Mouse (Mus musculus) heart, embryonic 15.5 days (tissue): ENCODE results near the gene Gm5741. TPM values are rescaled to one million over a fixed set of nuclear protein-coding genes. Genes with fewer than 3 reads are reported as not detected.
A peak's percentile ranks its signal among the peaks of the same experiment; 100 is the strongest.

ENCODE experiments used
- ATAC-seq: fragments of 200-750 bp; cut with Nextera tagmentation; replicated peaks from 2 replicates; pipeline ENCODE4 v1.8.0; 2017; ENCODE audit warnings: low read depth, moderate TSS enrichment; ENCODE audit not compliant: insufficient number of reproducible peaks, insufficient read depth, low FRiP score
- H3K27ac ChIP-seq: fragments of 300-500 bp; sonication (generic); 2 replicates; pipeline ENCODE4 v1.5.1; 2015; ENCODE audit warnings: mild to moderate bottlenecking, inconsistent platforms
- H3K27me3 ChIP-seq: fragments of 300-500 bp; sonication (generic); 2 replicates; pipeline ENCODE4 v1.6.1; 2015; ENCODE audit warnings: inconsistent platforms
- H3K36me3 ChIP-seq: fragments of 300-500 bp; sonication (generic); 2 replicates; pipeline ENCODE4 v1.6.1; 2015; ENCODE audit warnings: mild to moderate bottlenecking, inconsistent platforms
- H3K4me1 ChIP-seq: fragments of 300-500 bp; sonication (generic); replicated peaks from 2 replicates; pipeline ENCODE4 v1.6.1; 2015; ENCODE audit warnings: inconsistent platforms
- H3K4me2 ChIP-seq: fragments of 300-500 bp; sonication (generic); 2 replicates; pipeline ENCODE4 v1.6.1; 2015; ENCODE audit warnings: inconsistent platforms, mild to moderate bottlenecking, moderate library complexity
- H3K4me3 ChIP-seq: fragments of 300-500 bp; sonication (generic); 2 replicates; pipeline ENCODE4 v1.5.1; 2015; ENCODE audit warnings: mild to moderate bottlenecking, inconsistent platforms
- H3K9ac ChIP-seq: fragments of 300-500 bp; sonication (generic); 2 replicates; pipeline ENCODE4 v1.6.1; 2015; ENCODE audit warnings: mild to moderate bottlenecking, inconsistent platforms
- H3K9me3 ChIP-seq: fragments of 300-500 bp; sonication (generic); replicated peaks from 2 replicates; pipeline ENCODE4 v1.6.1; 2016; ENCODE audit warnings: inconsistent platforms
- WGBS: fragments of 180-500 bp; shearing (Covaris S2); methylation state at CpG from one replicate; pipeline ENCODE4 v1.1.7; 2015; ENCODE audit warnings: mixed read lengths; 5-methylcytosine and 5-hydroxymethylcytosine counted together
- microRNA-seq: library from miRNA; unstranded; fragments of <30 nt; microRNA quantifications from one replicate; pipeline ENCODE4, GENCODE M21; 2016
- polyA plus RNA-seq: library from polyadenylated mRNA; unstranded; fragments of >200 nt; fragmentation: Nextera tagmentation; extraction: Ambion mirVana; gene quantifications from 2 replicates; pipeline ENCODE4 v1.2.1, GENCODE M21; 2015

The Gm5741 gene
- polyA plus RNA-seq, 1 experiment from 2014 or later: not detected

DNA sequence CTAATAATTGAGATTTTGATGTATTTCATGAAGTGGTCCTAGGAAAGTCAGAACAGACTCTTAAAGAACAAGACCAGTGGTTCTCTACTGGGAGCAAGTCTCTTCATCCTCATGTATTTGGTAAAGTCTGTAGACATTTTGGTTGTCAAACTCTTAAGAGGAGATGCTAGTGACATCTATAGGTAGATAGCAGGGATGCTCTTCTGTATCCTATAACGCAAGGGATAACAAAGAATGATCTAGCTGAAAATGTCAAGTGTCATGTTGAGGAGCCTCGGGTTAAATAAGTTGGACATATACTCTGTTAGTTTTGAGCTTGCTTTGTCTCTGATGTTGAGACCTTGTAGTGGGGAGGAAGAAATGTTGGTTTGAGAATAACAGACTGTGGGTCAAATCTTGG, 39.9 kb downstream of the Gm5741 start:
- Histone ChIP-seq H3K9me3 (no peaks in the 10 kb centered on the region), H3K36me3 (peaks cover 46% of the 10 kb centered on the region), H3K9ac (peak overlapping the region; percentile 95), H3K4me1 (peaks cover 41% of the 10 kb centered on the region), H3K4me3 (peak overlapping the region; percentile 77), H3K27ac (no peak overlapping the region), H3K4me2 (peak overlapping the region; percentile 87), H3K27me3 (no peaks in the 10 kb centered on the region)
- ATAC-seq: no peak
- WGBS: 20% methylated on average over 2 of the region's 2 CpGs

DNA sequence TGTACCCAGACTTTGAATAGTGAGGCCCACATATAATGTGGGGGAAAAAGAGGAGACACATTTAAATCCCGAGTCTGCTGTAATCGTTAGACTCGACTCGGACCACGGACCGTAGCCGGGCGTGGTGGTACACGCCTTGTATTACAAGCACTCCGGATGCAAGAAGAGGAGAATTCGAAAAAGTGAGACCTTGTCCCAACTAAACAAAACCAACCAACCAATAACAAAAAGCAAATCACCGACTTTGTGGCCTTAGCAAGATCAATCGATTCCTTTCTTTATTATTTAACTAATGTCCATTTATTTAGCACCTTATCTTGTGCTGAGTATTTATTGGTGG, 40.3 kb downstream of the Gm5741 start:
- Histone ChIP-seq H3K4me3 (peak overlapping the region; percentile 77), H3K9me3 (no peaks in the 10 kb centered on the region), H3K4me1 (peaks cover 41% of the 10 kb centered on the region), H3K36me3 (peaks cover 44% of the 10 kb centered on the region), H3K9ac (peak overlapping the region; percentile 95), H3K4me2 (peak overlapping the region; percentile 87), H3K27me3 (no peaks in the 10 kb centered on the region), H3K27ac (peak overlapping the region; percentile 89)
- under 1% methylated on average over 13 of the region's 13 CpGs for WGBS
- ATAC-seq: no peak

DNA sequence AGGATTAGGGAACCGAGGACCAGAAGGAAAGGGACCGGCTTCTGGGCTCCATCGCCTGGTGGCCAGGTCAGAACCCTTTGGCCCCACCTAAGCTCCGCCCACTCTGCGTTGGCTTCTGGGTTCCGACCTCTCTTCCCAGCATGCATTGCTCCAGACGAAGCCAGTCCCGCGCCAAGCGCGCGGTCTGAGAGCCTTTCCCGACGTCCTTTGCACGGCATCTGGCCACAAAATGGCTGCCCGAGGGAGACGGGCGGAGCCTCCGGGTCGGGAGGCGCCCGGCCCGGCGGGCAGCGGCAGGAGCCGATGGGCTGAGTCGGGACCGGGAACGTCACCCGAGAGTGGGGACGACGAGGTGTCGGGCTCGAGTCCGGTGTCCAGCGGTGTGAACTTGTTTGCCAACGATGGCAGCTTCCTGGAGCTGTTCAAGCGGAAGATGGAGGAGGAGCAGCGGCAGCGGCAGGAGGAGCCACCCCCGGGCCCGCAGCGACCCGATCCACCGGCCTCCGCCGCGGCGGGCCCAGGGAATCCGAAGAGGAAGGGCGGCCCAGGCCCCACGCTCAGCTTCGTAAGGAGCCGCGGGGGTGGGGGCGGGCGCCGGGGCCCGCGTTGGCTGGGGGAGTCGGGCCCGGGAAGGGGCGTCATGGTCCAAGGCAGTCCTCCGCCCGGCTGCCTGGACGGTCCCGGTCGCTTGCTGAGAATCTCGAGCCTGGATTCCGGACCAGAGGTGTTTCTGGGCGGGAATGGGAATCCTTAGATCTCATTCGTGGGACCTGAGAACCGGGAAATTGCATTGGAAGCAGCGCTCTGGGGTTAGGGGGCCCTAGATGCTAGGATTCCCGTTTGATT, 40.9 kb downstream of the Gm5741 start, which contains the start of gene Trir:
Gene Trir (plus strand): TSS at position 154 of the 846 bp plus-strand sequence.
- H3K4me2 ChIP-seq: peak within 1 kb of the TSS; percentile 87
- H3K9ac ChIP-seq: peak within 1 kb of the TSS; percentile 95
- no peaks in the 10 kb centered on the region for H3K27me3 ChIP-seq
- H3K9me3 ChIP-seq: no peaks in the 10 kb centered on the region
- H3K36me3 ChIP-seq: peaks cover 44% of the 10 kb centered on the region
- ATAC-seq: peak; percentile 78
- under 1% methylated on average over 75 of the region's 75 CpGs for WGBS
- peak within 1 kb of the TSS; percentile 89 for H3K27ac ChIP-seq
- peaks cover 41% of the 10 kb centered on the region for H3K4me1 ChIP-seq
- peak within 1 kb of the TSS; percentile 77 for H3K4me3 ChIP-seq

DNA sequence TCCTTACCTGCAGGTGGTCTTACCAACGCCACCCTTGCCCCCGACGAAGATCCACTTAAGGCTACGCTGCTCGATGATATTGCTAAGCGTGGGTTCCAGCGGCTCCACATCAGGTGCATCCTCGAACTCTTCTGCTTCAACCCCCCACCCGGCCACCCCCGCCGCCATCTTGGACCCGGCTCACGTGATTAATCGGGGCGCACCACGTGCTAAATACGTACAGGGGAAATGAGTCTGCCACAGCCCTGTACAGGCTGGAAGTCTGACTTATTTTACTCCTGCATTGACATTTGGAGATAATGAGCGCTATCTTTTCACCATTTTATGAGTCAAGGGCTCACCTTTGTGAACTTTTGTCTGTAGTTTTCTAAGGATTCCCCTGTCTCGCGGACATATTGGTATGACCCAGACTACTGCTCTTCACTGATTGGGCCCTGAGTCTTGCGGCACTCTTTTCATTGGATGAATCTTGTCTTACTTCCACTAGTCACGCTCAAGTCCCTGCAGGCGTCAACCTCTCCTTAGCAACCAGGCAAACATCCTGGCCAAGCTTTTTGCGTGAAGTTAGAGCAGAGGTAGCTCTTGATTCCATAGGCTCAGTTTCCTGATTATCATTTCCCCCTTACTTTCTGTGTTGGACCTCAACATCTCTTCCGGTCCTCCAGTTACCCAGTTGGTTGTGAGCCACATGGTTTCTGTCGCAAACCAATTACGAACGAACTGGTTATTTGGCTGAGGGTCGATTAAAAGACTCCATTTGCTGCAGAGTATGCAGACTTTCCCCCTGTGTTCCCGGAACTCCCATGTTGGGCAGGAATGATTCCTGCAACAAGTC, 42.5 kb downstream of the Gm5741 start, which contains the start of gene Asna1:
Gene Asna1 (minus strand): TSS at position 184 of the 835 bp plus-strand sequence.
- peak within 1 kb of the TSS; percentile 89 for H3K9ac ChIP-seq
- H3K27ac ChIP-seq: peak within 1 kb of the TSS; percentile 89
- H3K36me3 ChIP-seq: peaks cover 43% of the 10 kb centered on the region
- peak; percentile 75 for ATAC-seq
- no peaks in the 10 kb centered on the region for H3K27me3 ChIP-seq
- peak within 1 kb of the TSS; percentile 87 for H3K4me2 ChIP-seq
- H3K4me1 ChIP-seq: peaks cover 41% of the 10 kb centered on the region
- WGBS: 5% methylated on average over 30 of the region's 30 CpGs
- H3K9me3 ChIP-seq: no peaks in the 10 kb centered on the region
- peak within 1 kb of the TSS; percentile 77 for H3K4me3 ChIP-seq

DNA sequence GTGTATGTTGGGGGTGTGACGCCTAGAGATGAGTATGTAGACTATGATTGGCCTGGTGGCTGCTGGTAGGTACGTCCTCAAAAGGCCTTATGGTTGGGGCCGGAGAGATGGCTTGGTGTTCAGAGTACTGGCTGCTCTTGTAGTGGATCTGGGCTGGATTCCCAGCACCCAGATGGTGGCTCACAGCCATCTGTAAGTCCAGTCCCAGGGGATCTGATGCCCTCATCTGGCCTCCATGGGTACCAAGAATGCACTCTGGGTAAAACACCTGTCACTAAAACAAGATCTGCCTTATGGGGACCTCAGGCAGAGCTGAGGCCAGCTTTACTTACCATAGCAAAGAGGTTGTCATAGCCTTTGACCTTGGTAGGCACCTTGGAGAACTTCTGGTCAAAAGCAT, 43.9 kb downstream of the Gm5741 start:
- Histone ChIP-seq H3K36me3 (peaks cover 47% of the 10 kb centered on the region), H3K4me3 (peak overlapping the region; percentile 77), H3K27ac (no peak overlapping the region), H3K4me2 (peak overlapping the region; percentile 87), H3K4me1 (peaks cover 36% of the 10 kb centered on the region), H3K9ac (no peak overlapping the region), H3K27me3 (no peaks in the 10 kb centered on the region), H3K9me3 (no peaks in the 10 kb centered on the region)
- ATAC-seq: no peak
- WGBS: 96% methylated on average over 3 of the region's 3 CpGs

DNA sequence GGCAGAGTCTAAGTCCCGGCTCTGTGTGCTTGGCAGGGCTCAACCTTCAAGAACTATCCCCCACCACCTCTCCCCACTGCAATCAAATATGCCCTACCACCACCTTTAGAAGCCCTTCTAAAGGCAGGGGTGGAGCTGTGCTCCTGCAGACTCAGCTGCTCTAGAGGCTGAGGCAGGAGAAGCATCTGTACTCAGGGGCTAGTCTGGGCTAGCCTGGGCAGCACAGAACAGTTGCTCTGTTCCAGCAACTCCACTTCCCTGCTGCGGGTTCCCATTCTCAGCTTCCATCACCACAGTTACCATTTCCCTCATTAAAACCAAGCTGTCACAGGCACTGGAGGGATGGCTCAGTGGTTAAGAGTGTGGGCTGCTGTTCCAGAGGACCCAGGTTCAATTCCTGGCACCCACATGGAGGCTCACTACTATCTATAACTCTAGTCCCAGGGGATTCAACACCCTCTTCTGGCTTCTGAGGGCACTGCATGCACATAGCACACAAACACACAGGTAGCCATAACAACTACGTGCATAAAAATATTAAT, 46.2 kb downstream of the Gm5741 start:
- Histone ChIP-seq H3K4me2 (no peak overlapping the region), H3K4me1 (peaks cover 24% of the 10 kb centered on the region), H3K4me3 (no peak overlapping the region), H3K9ac (no peak overlapping the region), H3K36me3 (peaks cover 57% of the 10 kb centered on the region), H3K9me3 (no peaks in the 10 kb centered on the region), H3K27ac (no peak overlapping the region), H3K27me3 (no peaks in the 10 kb centered on the region)
- WGBS: 93% methylated on average over 3 of the region's 3 CpGs
- no peak for ATAC-seq

Small RNAs within 50 kb of the gene (microRNA-seq; reads per million reads assigned to microRNA genes)
- 3.2 reads per million, percentile 11 among the genes with 10 or more reads in this experiment for gene Gm23388
- gene Mir7070: not detected

Other genes with a start within 250 kb of the Gm5741 start
- gene Dand5, start 245.2 kb downstream of the Gm5741 start, polyA plus RNA-seq: 5.8 and 6.4 TPM in 2 replicates
- gene Gadd45gip1, start 236.5 kb downstream of the Gm5741 start, polyA plus RNA-seq: 45.3 and 46.5 TPM in 2 replicates
- gene Rad23a, start 227.3 kb downstream of the Gm5741 start, polyA plus RNA-seq: 107 and 123 TPM in 2 replicates
- 525 and 658 TPM in 2 replicates for gene Calr, start 221.0 kb downstream of the Gm5741 start, polyA plus RNA-seq
- 44.5 and 62.5 TPM in 2 replicates for gene Farsa, start 211.0 kb downstream of the Gm5741 start, polyA plus RNA-seq
- gene Syce2, start 195.9 kb downstream of the Gm5741 start, polyA plus RNA-seq: 23.0 and 32.6 TPM in 2 replicates
- gene Gcdh, start 174.1 kb downstream of the Gm5741 start, polyA plus RNA-seq: 36.4 and 40.1 TPM in 2 replicates
- gene Klf1, start 166.1 kb downstream of the Gm5741 start, polyA plus RNA-seq: 1.1 and 4.9 TPM in 2 replicates
- 4.3 and 7.3 TPM in 2 replicates for gene Dnase2a, start 159.4 kb downstream of the Gm5741 start, polyA plus RNA-seq
- gene Mast1, start 130.6 kb downstream of the Gm5741 start, polyA plus RNA-seq: 0.09 and 0.41 TPM in 2 replicates
- gene Rtbdn, start 121.0 kb downstream of the Gm5741 start, polyA plus RNA-seq: 0.26 TPM in 1 of 2 replicates, not detected in the other
- gene Gm49661, start 98.5 kb downstream of the Gm5741 start, polyA plus RNA-seq: not detected in 2 replicates
- gene Prdx2, start 98.4 kb downstream of the Gm5741 start, polyA plus RNA-seq: 596 and 644 TPM in 2 replicates
- 62.9 and 83.7 TPM in 2 replicates for gene Rnaseh2a, start 98.2 kb downstream of the Gm5741 start, polyA plus RNA-seq
- gene Junb, start 89.3 kb downstream of the Gm5741 start, polyA plus RNA-seq: 11.0 and 16.6 TPM in 2 replicates
- gene Hook2, start 77.4 kb downstream of the Gm5741 start, polyA plus RNA-seq: 5.3 and 8.8 TPM in 2 replicates
- gene Best2, start 53.5 kb downstream of the Gm5741 start, polyA plus RNA-seq: not detected in 2 replicates
- 97.7 and 106 TPM in 2 replicates for gene Asna1, start 42.7 kb downstream of the Gm5741 start, polyA plus RNA-seq
- gene Trir, start 41.2 kb downstream of the Gm5741 start, polyA plus RNA-seq: 68.4 and 77.2 TPM in 2 replicates
- 17.7 and 22.8 TPM in 2 replicates for gene Tnpo2, start 31.1 kb downstream of the Gm5741 start, polyA plus RNA-seq
- 15.4 and 22.2 TPM in 2 replicates for gene Fbxw9, start 7.9 kb downstream of the Gm5741 start, polyA plus RNA-seq
- 46.1 and 52.8 TPM in 2 replicates for gene Dhps, start 3.8 kb upstream of the Gm5741 start, polyA plus RNA-seq
- 106 and 110 TPM in 2 replicates for gene Wdr83os, start 12.8 kb upstream of the Gm5741 start, polyA plus RNA-seq
- gene Wdr83, start 13.3 kb upstream of the Gm5741 start, polyA plus RNA-seq: 33.1 and 40.8 TPM in 2 replicates
- gene Man2b1, start 15.3 kb upstream of the Gm5741 start, polyA plus RNA-seq: 30.6 and 41.2 TPM in 2 replicates
- 0.81 and 1.5 TPM in 2 replicates for gene Zfp791, start 55.1 kb upstream of the Gm5741 start, polyA plus RNA-seq
- gene Cks1brt, start 83.9 kb upstream of the Gm5741 start, polyA plus RNA-seq: not detected in 2 replicates
- not detected in 2 replicates for gene Olfr371, start 158.0 kb upstream of the Gm5741 start, polyA plus RNA-seq
- gene Orc6, start 231.7 kb upstream of the Gm5741 start, polyA plus RNA-seq: 48.1 and 56.1 TPM in 2 replicates
- 103 and 106 TPM in 2 replicates for gene Vps35, start 231.8 kb upstream of the Gm5741 start, polyA plus RNA-seq